Mouse (Mus musculus) kidney, adult 2 months (tissue): Measurements from ENCODE around the gene Cdca8.

ENCODE experiments used
- CTCF ChIP-seq: fragments of 200-500 bp; conservative IDR thresholded peaks from 2 replicates; pipeline ENCODE4 v1.5.1; 2011; ENCODE audit warnings: low read depth, mild to moderate bottlenecking, control low read depth, low read length, moderate library complexity, mixed read lengths; ENCODE audit not compliant: insufficient read depth, insufficient read length
- POLR2A ChIP-seq: fragments of 200-500 bp; IDR thresholded peaks from one replicate; pipeline ENCODE4 v1.6.1; 2011; ENCODE audit warnings: low read depth, low read length, control low read depth

- TF ChIP-seq CTCF (no peak), POLR2A (no peak)
Observed at GRCm38 (mm10) chr4:124893769-124894168, 45.3 kb downstream of the Cdca8 start.
